Mouse (Mus musculus) cerebellum, postnatal 36 days (tissue): ENCODE results near the gene Samd14.
"Not testable (repeated sequence)": the region's sequence is repeated elsewhere in the genome, so short reads cannot be mapped to it uniquely, and the experiment has no call there.

Experiments used
- DNase-seq, 2 experiments: peaks; one replicate each; pipeline ENCODE4 v3.0.0; 2021 to 2022; ENCODE audit warnings: mixed read lengths in 2 of 2

Samd14 gene

GRCm38 (mm10) chr11:95009629-95010014 lies at the start of gene Samd14:
Samd14 (plus strand) TSS chr11:95009879.
- peak; percentile 74 to 75 for DNase-seq

GRCm38 (mm10) chr11:94962534-94963101 lies 47.1 kb upstream of the Samd14 start:
- no peak for DNase-seq

DNA sequence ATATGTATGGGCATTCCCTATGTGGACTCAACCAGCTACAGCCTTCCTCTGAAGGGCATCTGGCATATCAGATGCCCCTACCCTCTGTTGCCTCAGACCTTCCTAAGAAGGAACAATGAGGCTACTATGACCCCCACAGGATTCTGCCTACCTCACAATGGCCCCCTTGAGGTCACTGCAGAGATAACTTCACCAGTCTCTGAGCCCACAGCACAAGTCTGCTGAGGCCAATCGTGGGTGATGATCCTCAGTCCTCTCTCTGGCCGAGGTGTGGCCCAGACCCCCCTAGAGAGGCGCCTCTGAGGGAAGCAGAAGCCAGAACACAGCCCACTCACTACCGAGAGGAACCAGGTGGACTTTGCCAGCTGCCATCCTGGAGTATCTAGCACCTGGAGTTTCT lies 42.3 kb upstream of the Samd14 start, which contains the start of gene Hils1:
TSS of gene Hils1 (plus strand) at position 175 of the 400 bp plus-strand sequence.
- DNase-seq, result no peak

- DNase-seq, result no peak
Observed at GRCm38 (mm10) chr11:94968187-94968586, 41.5 kb upstream of the Samd14 start.

DNA sequence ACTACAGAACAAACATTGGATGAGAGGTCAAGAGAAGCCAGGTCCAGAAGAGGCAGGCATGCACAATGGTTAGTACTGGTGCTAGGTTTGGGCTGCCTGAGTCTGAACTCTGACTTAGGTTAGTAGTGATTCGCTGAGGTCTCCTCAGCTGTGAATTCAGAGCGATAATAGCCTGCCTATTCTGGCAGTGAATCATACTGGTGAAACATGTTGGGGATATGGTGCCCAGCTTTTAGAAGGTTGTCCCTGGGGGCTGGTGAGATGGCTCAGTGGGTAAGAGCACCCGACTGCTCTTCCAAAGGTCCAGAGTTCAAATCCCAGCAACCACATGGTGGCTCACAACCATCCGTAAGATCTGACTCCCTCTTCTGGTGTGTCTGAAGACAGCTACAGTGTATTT lies 40.0 kb upstream of the Samd14 start:
- DNase-seq, result not testable (repeated sequence)

DNA sequence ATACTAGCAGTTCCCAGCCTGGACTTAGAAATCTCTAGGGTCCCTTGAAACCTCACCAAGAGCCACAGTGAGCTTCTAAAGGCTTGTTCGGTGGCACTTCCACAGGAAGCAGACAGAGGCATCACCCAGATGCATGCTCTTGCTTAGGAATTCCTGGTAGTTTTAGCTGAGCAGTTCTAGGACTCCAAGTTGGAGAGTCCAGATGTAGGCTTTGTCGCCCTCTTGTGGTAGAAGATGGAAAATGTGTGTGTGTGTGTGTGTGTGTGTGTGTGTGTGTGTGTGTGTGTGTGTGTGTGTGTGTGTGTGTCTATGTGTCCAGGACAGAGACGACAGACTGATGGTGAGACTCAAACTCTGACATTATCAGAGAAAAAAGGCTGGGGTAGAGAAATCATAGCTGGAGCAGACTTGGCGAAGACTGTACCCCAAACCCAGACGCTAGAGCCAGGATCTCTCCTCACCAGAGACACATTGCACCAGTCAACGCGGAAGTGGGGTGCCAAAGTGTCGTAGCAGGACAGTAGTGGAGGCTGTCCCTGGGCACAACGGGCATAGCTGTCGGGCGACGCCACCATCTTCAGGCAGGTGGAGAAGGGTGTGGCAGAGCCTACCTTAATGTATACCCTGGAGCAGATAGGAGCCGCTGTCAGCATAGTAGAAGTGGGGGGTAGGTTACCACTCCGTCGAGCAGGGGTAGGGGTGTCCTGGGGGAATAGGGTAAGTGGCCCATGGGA lies 39.3 kb upstream of the Samd14 start:
- DNase-seq, result peak; percentile 73 to 83

DNA sequence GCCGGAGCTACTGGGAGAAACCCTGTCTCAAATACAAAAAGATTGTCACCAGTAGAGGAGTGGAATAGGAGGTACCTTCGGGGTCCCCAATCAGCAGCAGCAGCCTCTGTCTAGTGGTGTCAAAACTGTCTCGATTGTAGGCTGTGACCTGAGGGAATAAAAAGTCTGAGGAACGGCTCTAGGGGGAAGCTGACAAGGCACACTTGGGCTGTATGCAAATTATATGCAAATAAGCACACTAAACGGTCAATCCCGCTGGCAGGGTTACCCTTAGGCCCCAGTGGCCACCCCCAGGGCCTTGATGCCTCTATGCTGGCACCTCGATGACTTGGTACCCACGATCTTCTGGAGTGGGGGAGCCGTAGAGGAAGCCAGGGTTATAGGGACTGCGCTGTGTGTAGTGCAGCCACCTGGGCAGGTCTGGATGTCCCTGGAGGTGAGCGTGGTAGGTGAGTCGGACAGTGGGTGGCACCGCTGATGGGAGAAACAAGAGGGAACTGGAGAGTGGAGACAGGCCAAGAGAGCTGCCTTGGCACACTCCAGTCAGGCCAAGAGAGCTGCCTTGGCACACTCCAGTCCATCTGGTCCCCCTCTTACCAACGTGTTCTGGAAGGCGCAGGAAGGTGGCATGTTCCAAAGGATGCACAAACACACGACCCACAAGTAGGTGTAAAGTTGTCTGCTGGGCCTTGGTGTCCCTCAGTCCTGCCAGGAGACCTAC lies 37.6 kb upstream of the Samd14 start:
- peak in 1 of 2 experiments; percentile 55 for DNase-seq

DNA sequence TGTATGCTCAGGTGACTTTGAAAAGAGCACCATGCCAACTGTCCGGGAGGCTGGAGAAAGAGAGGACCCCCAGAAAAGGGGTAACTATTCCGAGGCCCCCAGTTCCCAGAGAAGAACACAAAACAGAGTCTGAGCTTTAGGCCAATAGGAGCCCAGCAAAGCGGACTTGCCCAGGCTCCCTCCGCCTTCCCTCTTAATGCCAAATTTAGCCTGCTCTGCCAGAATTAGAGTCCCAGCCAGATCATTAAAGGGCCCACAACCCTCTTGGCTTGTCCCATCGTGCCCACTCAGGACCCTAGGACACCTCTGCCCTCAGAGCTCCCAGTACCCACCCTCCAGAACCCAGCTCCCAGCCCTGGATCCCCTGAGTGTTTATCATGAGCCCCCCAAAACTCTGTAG lies 36.8 kb upstream of the Samd14 start:
- no peak for DNase-seq

- no peak for DNase-seq
Observed at GRCm38 (mm10) chr11:94973313-94973712, 36.4 kb upstream of the Samd14 start.

DNA sequence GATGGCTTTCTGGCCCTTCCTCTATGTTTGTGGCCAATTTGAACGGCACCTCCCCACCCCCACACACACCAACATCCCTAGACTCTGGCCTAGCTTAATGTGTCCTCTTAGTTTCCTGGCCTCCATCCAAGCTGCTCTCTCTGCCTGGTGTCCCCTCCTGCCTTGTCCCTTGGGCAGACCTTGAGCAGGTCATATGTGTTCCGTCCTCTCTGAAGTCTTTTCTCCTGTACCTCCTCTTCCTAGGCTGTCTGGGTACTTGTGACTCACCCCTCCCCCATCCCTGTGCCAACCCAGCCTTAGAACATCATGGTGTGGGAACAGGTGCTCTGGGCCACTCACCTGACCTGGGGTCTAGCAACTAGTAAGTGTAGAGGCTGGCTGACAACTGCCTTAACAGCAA lies 34.7 kb upstream of the Samd14 start:
- no peak for DNase-seq

GRCm38 (mm10) chr11:94976199-94976598 lies 33.5 kb upstream of the Samd14 start, which contains the start of gene Sgca:
Sgca (minus strand) TSS chr11:94976327.
- no peak for DNase-seq

DNA sequence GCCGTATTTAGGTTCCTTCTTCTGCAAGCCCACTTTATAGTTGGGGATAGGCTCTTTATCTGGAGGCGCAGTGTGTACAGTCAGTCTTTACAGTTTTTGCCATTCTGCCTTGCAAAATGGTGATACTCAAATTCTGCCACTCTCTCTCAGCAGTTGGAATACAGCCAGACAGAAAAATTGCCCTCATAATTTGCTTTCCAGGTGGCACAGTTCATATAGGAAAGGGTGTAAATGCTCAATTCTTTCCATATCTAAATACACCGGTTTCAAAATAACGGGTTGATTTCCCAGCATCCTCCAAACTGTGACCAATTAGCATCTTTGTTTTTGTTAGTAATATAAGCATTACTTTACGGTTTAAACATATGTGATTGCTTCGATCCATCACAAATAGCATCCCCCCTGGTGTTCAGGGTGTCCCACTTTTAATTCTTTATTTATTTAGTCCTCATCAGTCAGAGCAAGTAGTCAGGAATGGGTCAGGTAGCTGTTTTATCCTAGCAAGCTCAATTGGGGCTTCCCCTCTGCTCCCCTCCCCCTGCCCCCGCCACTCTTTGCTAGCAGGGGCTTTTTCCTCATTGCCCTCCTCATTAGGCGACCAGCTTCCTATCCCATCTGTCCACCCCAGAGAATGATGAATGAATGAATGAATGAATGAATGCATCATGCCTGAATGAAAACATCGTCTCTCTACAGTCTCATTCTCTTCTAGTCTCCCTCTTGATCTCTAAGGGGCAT lies 31.3 kb upstream of the Samd14 start:
- DNase-seq, result no peak

DNA sequence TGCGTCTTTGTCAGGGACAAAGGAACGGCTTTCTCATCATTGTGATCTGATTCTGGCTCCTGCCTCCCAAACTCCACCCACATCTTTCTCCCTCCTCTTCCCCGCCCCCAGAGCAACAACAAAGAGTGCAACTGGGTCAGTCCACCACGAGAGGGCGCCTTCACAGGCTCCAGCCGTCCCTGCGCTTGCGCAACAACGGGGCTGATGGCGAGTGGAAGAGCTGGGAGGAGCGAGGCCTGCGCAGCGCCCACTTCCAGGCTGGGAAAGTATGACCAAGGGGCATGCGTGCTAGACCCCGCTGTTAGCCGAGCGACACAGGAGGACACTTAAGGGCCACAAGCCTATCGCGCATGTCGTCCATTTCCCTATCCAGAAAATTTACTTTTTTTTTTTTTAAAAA lies 30.7 kb upstream of the Samd14 start:
- DNase-seq, result peak; percentile 98

GRCm38 (mm10) chr11:94979462-94980179 lies 30.1 kb upstream of the Samd14 start:
- no peak for DNase-seq

GRCm38 (mm10) chr11:94985140-94985539 lies 24.5 kb upstream of the Samd14 start:
- no peak for DNase-seq

- DNase-seq, result no peak
Observed at GRCm38 (mm10) chr11:94985822-94986221, 23.9 kb upstream of the Samd14 start.

DNA sequence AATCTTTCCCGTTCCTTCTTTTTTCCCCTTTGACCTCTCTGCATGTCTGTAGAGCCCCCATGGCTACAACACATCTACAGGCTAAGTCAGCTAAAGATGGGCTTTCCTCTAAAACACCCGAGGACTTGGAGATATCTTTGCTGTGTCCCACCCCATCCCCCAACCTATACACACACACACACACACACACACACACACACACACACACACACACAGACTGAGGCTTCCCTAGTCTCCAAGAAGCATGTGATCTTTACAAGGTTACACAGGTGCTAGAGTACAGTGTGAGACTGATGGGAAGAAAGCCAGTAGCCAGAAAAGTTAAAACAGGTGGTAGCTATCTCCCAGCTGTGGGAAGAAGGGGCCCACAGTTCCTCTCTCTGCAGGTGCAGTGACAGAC lies 23.2 kb upstream of the Samd14 start:
- DNase-seq, result no peak

DNA sequence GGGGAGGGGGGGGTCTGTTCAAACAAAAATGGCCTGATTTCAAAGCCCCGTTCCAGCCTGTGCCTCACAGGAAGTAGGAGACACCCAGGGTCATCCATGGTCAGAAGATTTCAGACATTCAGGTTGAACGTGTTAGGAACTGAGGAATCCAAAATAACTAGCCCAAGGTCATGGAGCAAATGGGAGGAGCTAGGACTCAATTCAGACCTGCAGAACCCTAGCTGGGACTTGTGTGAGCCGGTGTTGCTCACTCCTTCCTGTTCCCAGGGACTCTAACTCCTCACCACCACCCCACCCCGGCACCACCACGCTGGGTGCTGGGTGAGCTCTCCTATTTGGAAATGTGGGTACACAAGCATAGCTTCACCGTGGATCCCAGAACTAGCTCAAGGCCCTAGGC lies 22.3 kb upstream of the Samd14 start:
- DNase-seq, result no peak

DNA sequence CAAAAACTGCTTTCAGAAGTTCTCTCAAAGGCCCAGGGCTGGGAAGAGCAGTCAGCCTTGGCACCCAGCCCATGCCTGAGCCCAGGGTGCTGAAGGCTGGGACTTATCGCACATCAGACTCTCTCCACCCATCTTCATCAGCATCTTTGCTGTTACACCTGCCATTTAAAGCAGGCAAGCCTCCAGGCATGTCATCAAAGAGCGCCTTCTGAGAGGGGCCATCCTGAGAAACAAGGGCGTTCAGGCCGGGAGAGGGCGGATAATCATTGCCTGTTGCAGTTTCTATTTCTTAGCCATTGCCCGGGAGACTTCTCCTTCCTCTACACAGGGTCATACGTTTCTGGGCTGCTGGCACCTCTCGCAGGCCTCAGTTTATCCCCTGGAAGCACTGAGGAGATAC lies 21.8 kb upstream of the Samd14 start:
- DNase-seq, result peak in 1 of 2 experiments; percentile 7

GRCm38 (mm10) chr11:94988780-94989561 lies 20.7 kb upstream of the Samd14 start:
- peak in 1 of 2 experiments; percentile 18 for DNase-seq

- DNase-seq, result peak; percentile 82 to 90
Observed at GRCm38 (mm10) chr11:94989562-94990017, 20.1 kb upstream of the Samd14 start.
